Mouse (Mus musculus): ENCODE measurements around the gene Khnyn.

Khnyn gene

GRCm38 (mm10) chr14:55884713-55885113, at the start of gene Khnyn:
TSS of gene Khnyn (plus strand) at chr14:55884947.
- peak; percentile 90 for DNase-seq (ENCODE audit: low spot score)

DNA sequence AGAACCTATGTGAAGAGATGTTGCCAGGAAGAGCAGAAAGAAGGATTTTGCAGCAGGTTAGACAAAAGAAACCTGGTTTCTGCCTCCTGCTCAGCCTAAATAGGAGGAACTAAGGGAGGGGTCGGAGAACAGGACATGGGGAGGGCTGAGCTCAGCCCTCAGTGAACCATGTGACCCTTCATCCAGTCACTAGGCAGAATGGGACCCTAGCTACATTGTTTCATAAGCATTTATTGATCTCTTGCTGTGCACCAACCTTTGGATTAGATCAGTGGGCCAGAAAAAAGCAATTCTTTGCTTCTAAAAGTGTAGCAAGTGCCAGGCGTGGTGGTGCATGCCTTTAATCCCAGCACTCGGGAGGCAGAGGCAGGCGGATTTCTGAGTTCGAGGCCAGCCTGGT, 46.4 kb upstream of the Khnyn start:
- no peak for DNase-seq (ENCODE audit: low spot score)

DNA sequence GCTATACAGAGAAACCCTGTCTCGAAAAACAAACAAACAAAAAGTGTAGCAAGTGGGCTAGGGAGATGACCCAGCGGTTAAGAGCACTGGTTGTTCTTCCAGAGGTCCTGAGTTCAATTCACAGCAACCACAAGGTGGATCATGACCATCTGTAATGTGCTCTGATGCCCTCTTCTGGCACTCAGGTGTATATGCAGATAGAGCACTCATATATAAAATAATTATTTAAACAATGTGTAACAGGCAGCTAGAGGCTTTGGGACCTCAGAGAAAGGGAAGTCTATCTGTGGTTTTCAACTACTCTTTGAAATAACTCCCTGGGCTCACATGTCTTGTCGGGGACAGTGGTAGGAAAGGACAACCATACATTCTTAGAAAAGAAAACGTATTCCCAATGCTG, 46.0 kb upstream of the Khnyn start:
- DNase-seq (ENCODE audit: low spot score): no peak

GRCm38 (mm10) chr14:55840853-55841366, 43.8 kb upstream of the Khnyn start:
- no peak for DNase-seq (ENCODE audit: low spot score)

- DNase-seq (ENCODE audit: low spot score): no peak
These were observed 42.0 kb upstream of the Khnyn start for GRCm38 (mm10) chr14:55842794-55843193.

DNA sequence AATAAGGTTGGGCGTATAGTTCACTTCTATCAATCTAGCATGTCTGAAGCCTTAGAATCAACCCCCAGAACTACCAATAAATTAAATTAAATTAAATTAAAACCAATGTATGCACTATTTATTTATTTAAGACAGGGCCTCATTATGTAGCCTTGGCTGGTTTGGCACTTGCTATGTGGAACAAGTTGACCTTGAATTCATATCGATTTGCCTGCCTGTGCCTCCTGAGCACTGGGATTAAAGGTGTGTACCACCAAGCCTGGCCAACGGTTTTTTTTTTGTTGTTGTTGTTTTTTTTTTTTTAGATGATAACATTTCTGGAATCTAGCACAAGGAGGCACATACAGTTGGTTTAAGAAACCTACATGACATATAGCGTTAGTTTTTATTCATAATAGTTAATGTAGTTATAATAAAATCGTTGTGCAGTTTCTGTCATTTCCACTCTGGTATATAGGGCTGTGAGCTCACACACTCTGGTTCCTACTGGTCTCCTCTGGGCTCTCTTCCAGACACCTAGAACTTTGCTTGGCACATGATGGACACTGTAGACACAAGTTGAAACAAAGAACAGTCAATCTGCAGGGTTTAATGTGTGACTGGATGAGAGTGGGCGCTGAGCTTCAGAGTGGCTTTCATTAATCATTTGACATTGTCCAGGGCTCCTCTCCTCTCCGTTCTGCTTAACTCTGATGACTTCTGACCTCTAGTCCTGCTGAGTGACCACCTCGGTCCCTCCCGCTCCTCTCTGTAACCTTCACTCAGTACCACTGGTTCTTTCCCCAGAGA, 39.0 kb upstream of the Khnyn start:
- DNase-seq (ENCODE audit: low spot score): no peak

GRCm38 (mm10) chr14:55850885-55851284, 33.9 kb upstream of the Khnyn start:
- DNase-seq (ENCODE audit: low spot score): no peak

- DNase-seq (ENCODE audit: low spot score): peak; percentile 70
These were observed 31.8 kb upstream of the Khnyn start for GRCm38 (mm10) chr14:55852646-55853551.

- peak; percentile 75 for DNase-seq (ENCODE audit: low spot score)
These were observed 31.0 kb upstream of the Khnyn start, which contains the start of gene Nynrin for GRCm38 (mm10) chr14:55853621-55854285. TSS of gene Nynrin (plus strand) at chr14:55854010.

- DNase-seq (ENCODE audit: low spot score): peak; percentile 42
These were observed 30.2 kb upstream of the Khnyn start for GRCm38 (mm10) chr14:55854406-55855100.

GRCm38 (mm10) chr14:55855101-55855561, 29.6 kb upstream of the Khnyn start:
- DNase-seq (ENCODE audit: low spot score): peak; percentile 60

DNA sequence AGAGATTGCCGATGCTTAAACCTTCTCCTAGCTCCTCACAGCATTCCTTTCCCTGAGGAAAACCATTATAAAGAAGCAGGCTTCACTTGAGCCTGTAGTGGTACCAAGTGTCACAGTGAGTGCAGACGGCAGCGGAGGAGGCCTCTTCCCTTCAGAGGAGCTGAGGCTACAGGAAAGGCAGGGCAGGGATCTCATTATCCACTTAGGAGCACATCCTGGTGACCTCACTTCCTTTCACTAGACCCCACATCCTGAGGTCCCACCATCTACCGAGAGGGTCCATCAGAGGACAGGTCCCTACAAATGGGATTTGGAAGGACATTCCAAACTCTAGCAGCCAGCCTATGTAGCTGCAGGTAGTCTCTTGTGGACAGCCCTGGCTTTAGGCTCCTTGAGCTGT, 27.2 kb upstream of the Khnyn start:
- DNase-seq (ENCODE audit: low spot score): no peak

DNA sequence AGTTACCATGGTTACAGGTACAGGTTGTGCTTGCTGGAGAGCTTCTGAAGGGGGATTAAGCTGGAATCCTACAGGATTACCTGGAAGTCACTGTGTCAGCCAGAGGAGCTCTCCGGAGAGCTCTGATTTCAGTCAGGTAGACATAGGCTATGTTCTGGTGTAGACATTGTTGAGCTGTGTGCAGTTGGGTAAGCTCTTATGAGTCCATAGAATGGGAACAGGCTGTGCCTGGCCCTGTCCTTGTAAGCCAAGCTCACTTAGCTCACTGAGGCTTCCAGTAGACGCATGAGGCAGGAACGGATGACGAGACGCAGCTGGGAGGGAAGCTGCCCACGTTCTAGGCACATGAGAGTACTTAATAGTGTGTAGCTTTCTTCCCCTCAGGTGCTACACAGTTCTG, 22.6 kb upstream of the Khnyn start:
- DNase-seq (ENCODE audit: low spot score): no peak

- DNase-seq (ENCODE audit: low spot score): no peak
These were observed 21.8 kb upstream of the Khnyn start for GRCm38 (mm10) chr14:55862970-55863369.

GRCm38 (mm10) chr14:55863773-55864172, 21.0 kb upstream of the Khnyn start:
- DNase-seq (ENCODE audit: low spot score): peak; percentile 89

DNA sequence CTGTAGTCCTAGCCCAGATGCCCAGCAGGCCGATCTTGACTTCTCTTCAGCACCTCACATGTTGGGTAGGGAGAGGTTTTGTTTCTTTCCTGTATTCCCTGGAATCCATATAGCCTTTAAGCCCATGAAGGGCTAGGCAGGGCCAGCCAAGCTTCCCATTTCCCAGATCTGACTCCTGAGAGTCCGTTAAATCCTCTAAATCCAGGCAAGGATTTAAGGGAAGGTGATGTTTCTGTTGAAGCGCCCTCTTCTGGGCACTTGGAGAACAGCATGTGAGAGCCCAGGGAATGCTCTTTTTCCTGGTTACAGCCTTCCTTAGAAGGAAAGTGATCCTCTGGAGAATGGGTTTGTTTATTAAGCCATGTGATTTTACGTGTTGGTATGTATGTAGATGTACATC, 17.8 kb upstream of the Khnyn start:
- peak; percentile 82 for DNase-seq (ENCODE audit: low spot score)

- no peak for DNase-seq (ENCODE audit: low spot score)
These were observed 16.3 kb upstream of the Khnyn start for GRCm38 (mm10) chr14:55868230-55869026.

DNA sequence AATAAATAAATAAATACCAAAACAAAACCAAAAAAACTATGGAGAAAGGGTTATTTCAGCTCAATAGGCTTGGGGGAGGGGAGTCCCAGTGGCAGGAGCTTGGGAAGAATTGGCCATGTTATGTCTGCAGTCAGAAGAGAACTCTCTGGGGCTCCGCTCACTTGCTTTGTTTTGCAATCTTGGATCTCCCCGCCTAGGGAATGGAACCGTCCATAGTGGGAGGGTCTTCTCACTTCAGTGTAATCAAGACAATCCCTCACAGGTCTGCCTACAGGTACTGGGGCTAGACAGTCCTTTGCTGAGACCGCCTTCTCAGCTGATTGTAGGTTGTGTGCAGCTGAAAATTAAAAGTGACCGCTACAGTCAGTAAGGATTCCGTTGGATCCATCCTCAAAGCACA, 15.2 kb upstream of the Khnyn start:
- no peak for DNase-seq (ENCODE audit: low spot score)

DNA sequence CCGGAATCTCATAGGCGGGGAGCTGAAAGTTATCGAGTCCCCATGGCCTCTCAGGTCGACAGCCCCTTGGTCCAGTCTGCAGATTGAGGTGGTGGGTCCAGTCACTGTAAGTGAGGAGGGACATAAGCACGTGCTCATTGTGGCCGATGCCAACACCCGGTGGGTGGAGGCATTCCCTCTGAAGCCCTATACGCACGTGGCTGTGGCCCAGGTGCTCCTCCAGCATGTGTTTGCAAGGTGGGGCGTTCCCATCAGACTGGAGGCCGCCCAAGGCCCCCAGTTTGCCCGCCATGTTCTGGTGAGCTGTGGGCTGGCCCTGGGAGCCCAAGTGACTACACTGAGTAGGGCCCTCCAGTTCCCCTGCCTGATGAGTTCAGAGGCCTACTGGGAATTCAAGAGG, 12.7 kb upstream of the Khnyn start:
- no peak for DNase-seq (ENCODE audit: low spot score)

DNA sequence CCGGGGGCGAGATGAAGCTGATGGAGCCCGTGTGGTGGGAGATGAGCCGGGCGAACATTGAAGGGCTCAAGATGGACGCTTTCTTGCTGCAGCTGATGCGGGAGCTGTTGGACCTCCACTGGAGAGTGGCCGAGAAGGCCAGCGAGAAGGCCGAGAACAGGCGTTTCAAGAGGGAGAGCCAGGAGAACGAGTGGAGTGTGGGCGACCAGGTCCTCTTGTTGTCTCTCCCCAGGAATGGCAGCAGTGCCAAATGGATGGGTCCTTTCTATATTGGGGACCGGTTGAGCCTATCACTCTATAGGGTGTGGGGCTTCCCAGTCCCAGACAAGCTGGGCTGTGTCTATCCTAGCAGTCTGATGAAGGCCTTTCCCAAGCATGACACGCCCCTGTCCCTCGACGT, 12.2 kb upstream of the Khnyn start:
- no peak for DNase-seq (ENCODE audit: low spot score)

- DNase-seq (ENCODE audit: low spot score): no peak
These were observed 11.5 kb upstream of the Khnyn start for GRCm38 (mm10) chr14:55873242-55873713.

All from retina, embryonic 14.5 days (tissue).